Mouse (Mus musculus) forebrain, embryonic 10.5 days (tissue): Measurements from ENCODE around the gene Snx17. TPM values are rescaled to one million over a fixed set of nuclear protein-coding genes. Genes with fewer than 3 reads are reported as not detected.
A peak's percentile ranks its signal among the peaks of the same experiment; 100 is the strongest.

Experiments used
- DNase-seq: peaks from one replicate; pipeline ENCODE4 v3.0.0-alpha.2; 2017; ENCODE audit warnings: low spot score; ENCODE audit errors: extremely low spot score
- H3K27ac ChIP-seq: fragments of 300-500 bp; sonication (generic); 2 replicates; pipeline ENCODE4 v1.5.1; 2016; ENCODE audit warnings: mild to moderate bottlenecking
- H3K27me3 ChIP-seq: fragments of 300-500 bp; sonication (generic); 2 replicates; pipeline ENCODE4 v1.6.1; 2016; ENCODE audit warnings: mild to moderate bottlenecking; ENCODE audit not compliant: poor library complexity, severe bottlenecking
- H3K36me3 ChIP-seq: fragments of 300-500 bp; sonication (generic); replicated peaks from 2 replicates; pipeline ENCODE4 v1.6.1; 2016; ENCODE audit warnings: mild to moderate bottlenecking, moderate library complexity
- H3K4me1 ChIP-seq: fragments of 300-500 bp; sonication (generic); 2 replicates; pipeline ENCODE4 v1.6.1; 2016
- H3K4me3 ChIP-seq: fragments of 300-500 bp; sonication (generic); 2 replicates; pipeline ENCODE4 v1.5.1; 2016; ENCODE audit warnings: mild to moderate bottlenecking, moderate library complexity
- H3K9me3 ChIP-seq: fragments of 300-500 bp; sonication (generic); 2 replicates; pipeline ENCODE4 v1.6.1; 2016; ENCODE audit warnings: mild to moderate bottlenecking, moderate library complexity
- WGBS: fragments of 180-500 bp; shearing (Covaris S2); methylation state at CpG from one replicate; pipeline ENCODE4 v1.1.7; 2016; 5-methylcytosine and 5-hydroxymethylcytosine counted together
- polyA plus RNA-seq: library from polyadenylated mRNA; unstranded; fragments of >200 nt; fragmentation: Nextera tagmentation; extraction: Ambion mirVana; gene quantifications from 2 replicates; pipeline ENCODE4 v1.2.1, GENCODE M21; 2016

Gene Snx17
- polyA plus RNA-seq, 1 experiment from 2014 or later, result 132 TPM

DNA sequence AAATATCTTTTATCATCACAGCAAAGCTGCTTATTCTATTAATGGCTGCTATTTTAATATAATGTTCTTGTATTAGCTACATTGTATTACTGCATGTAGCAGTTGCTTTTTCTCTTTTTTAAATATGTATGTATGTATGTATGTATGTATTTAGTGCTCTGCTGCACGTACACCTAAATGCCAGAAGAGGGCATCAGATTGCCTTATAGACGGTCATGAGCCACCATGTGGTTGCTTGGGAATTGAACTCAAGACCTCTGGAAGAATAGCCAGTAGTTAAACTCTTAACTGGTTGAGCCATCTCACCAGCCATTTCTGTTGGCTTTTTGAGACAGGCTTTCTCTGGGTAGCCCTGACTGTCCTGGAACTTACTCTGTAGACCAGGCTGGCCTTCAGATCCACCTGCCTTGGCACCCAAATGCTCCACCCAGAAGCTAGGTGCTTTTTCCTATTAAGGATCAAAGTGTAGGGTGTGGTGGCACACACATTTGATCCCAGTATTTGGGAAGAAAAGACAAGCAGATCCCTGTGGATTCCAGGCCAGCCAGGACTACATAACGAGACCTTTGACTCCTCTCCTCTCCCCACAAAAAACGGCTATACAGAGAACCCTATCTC, 4.7 kb upstream of the Snx17 start:
- DNase-seq, result no peak

DNA sequence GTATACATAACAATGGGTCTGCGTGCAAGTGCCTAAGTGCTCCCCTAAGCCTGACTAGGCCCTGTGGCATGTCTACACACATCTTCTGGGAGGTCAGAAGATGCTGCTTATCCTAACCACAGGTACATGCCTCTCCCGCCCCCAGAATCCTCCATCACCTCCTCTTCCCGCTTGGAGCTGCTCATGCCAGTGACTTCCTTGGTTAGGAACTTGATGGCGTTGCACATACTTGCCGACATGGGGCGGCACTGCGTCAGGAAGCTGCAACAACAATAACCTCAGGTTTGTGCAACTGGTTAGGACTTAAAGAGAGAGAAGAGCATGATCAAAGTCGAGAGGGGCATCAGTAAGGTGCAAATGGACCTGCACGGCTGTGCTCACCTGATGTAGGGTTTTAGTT, 2.8 kb upstream of the Snx17 start:
- Histone ChIP-seq H3K27me3 (no peaks in the 10 kb centered on the region), H3K4me1 (peaks cover 25% of the 10 kb centered on the region), H3K36me3 (peaks cover 61% of the 10 kb centered on the region), H3K9me3 (no peaks in the 10 kb centered on the region), H3K4me3 (no peak overlapping the region), H3K27ac (no peak overlapping the region)
- 90% methylated on average over 9 of the region's 9 CpGs for WGBS
- DNase-seq, result no peak

More for the DNA sequence above, 4.7 kb upstream of the Snx17 start:
- Histone ChIP-seq H3K4me1 (peaks cover 14% of the 10 kb centered on the region), H3K27me3 (no peaks in the 10 kb centered on the region), H3K9me3 (no peaks in the 10 kb centered on the region), H3K4me3 (no peak overlapping the region), H3K27ac (no peak overlapping the region), H3K36me3 (peaks cover 51% of the 10 kb centered on the region)
- 83% methylated on average over 4 of the region's 4 CpGs for whole genome bisulfite sequencing

GRCm38 (mm10) chr5:31192045-31192938, 735 bp upstream of the Snx17 start:
- H3K27me3 ChIP-seq, result no peaks in the 10 kb centered on the region
- H3K9me3 ChIP-seq, result no peaks in the 10 kb centered on the region
- peak overlapping the region; percentile 87 for H3K27ac ChIP-seq
- H3K36me3 ChIP-seq, result peaks cover 73% of the 10 kb centered on the region
- peak overlapping the region; percentile 73 for H3K4me3 ChIP-seq
- no peak for DNase-seq
- H3K4me1 ChIP-seq, result peaks cover 25% of the 10 kb centered on the region
- WGBS, result 16% methylated on average over 42 of the region's 42 CpGs

- Histone ChIP-seq H3K4me3 (peak overlapping the region; percentile 73), H3K4me1 (peaks cover 25% of the 10 kb centered on the region), H3K36me3 (peaks cover 73% of the 10 kb centered on the region), H3K27ac (peak overlapping the region; percentile 87), H3K27me3 (no peaks in the 10 kb centered on the region), H3K9me3 (no peaks in the 10 kb centered on the region)
- 15% methylated on average over 25 of the region's 25 CpGs for WGBS
- no peak for DNase-seq
These were observed 729 bp downstream of the Snx17 start for GRCm38 (mm10) chr5:31193631-31194281.

GRCm38 (mm10) chr5:31194486-31195485, 1.8 kb downstream of the Snx17 start:
- no peak for DNase-seq
- Histone ChIP-seq H3K36me3 (peaks cover 74% of the 10 kb centered on the region), H3K4me3 (peak overlapping the region; percentile 73), H3K27ac (no peak overlapping the region), H3K27me3 (no peaks in the 10 kb centered on the region), H3K4me1 (peaks cover 25% of the 10 kb centered on the region), H3K9me3 (no peaks in the 10 kb centered on the region)
- WGBS, result 93% methylated on average over 16 of the region's 16 CpGs

- H3K4me3 ChIP-seq, result no peak overlapping the region
- WGBS, result 89% methylated on average over 4 of the region's 4 CpGs
- DNase-seq, result no peak
- H3K36me3 ChIP-seq, result peaks cover 74% of the 10 kb centered on the region
- peaks cover 6% of the 10 kb centered on the region for H3K9me3 ChIP-seq
- H3K27me3 ChIP-seq, result no peaks in the 10 kb centered on the region
- peaks cover 31% of the 10 kb centered on the region for H3K4me1 ChIP-seq
- no peak overlapping the region for H3K27ac ChIP-seq
These were observed 2.6 kb downstream of the Snx17 start for GRCm38 (mm10) chr5:31195671-31196070.

DNA sequence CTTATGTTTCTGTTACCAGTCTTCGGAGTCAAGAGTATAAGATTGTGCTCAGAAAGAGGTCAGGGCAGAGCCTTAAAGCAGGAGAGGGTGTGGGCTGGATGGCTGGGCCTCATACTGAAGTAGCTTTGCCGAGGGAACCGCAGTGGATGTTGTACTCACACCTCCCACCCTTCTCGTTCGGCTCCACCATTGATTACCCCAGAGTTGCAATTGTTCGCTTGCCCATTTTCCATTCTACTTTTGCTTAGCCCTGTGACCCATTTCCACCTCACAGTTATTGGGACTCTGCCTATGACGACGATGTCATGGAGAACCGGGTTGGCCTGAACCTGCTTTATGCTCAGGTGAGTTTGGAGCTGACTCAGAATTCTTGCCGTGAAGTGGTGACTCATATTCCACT, 3.2 kb downstream of the Snx17 start:
- Histone ChIP-seq H3K27ac (no peak overlapping the region), H3K36me3 (peaks cover 70% of the 10 kb centered on the region), H3K4me1 (peaks cover 36% of the 10 kb centered on the region), H3K9me3 (peaks cover 6% of the 10 kb centered on the region), H3K27me3 (no peaks in the 10 kb centered on the region), H3K4me3 (no peak overlapping the region)
- 96% methylated on average over 10 of the region's 10 CpGs for WGBS
- DNase-seq, result no peak

DNA sequence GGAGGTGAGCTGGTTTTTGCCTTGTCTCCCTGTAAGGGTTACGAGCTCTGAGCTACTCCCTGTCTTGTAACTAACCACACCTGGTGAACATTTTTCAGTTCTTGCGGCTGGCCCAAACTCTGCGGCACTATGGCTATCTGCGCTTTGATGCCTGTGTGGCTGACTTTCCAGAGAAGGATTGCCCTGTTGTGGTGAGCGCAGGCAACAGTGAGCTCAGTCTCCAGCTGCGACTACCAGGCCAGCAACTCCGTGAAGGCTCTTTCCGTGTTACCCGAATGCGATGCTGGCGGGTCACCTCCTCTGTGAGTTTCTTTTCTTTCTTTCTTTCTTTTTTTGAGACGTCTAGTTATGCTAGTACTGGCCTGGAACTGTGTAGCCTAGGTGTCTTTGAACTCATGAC, 4.0 kb downstream of the Snx17 start:
- Histone ChIP-seq H3K27ac (no peak overlapping the region), H3K4me3 (no peak overlapping the region), H3K36me3 (peaks cover 66% of the 10 kb centered on the region), H3K4me1 (peaks cover 31% of the 10 kb centered on the region), H3K9me3 (peaks cover 6% of the 10 kb centered on the region), H3K27me3 (no peaks in the 10 kb centered on the region)
- DNase-seq, result no peak
- WGBS, result 93% methylated on average over 12 of the region's 12 CpGs

DNA sequence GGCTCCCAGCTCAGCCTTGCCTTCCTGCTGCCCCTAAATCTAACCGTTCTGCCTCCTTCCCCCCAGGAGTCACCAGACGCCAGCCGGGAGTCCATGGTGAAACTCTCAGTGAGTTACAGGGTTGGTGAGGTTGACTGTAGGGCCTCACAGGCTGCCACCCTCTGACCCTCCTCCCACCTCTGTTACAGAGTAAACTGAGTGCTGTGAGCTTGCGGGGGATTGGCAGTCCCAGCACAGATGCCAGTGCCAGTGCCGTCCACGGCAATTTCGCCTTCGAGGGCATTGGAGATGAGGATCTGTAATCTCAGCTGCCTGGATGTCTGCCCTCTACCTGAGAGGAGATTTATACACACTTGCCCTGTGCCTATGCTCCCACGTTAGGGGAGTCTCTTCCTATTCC, 5.1 kb downstream of the Snx17 start:
- H3K27me3 ChIP-seq, result no peaks in the 10 kb centered on the region
- peaks cover 75% of the 10 kb centered on the region for H3K36me3 ChIP-seq
- WGBS, result 89% methylated on average over 9 of the region's 9 CpGs
- H3K4me1 ChIP-seq, result peaks cover 35% of the 10 kb centered on the region
- H3K27ac ChIP-seq, result no peak overlapping the region
- peaks cover 6% of the 10 kb centered on the region for H3K9me3 ChIP-seq
- 0 out of 2 replicates have a peak overlapping the region, but pooled peaks have one; percentile 1 for H3K4me3 ChIP-seq
- no peak for DNase-seq

DNA sequence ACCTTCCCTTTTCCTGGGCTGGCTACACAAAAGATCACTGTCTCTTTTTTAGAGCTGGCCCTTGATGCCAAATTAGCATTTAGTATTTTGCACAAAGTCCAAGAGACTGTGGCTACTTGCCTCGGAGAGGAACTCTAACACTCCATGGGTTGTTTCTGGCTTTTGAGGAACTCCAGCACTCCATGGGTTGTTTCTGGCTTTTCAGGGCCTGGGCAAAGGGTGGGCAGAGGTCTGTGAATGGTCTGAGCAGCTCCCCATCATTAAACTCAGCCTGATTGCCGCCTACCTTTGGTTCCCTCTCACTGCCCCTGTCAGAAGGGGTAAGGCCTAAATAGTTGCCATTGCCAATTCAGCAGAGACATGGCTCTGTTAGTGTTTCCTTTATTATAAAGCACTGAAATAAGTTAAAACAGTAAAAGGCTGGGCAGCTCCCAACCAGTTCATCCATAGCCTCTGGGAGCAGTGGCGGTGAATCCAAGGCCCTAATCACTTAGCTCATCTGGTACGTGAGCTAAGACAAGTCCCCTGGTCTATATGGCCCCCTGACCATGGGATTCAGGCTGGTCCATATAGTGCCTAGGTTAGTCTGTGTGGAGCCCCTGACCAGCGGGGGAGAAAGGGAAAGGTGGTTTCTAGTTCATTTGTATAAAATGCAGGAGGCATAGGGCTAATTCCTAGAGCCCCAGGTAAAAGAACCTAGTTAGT, 5.7 kb downstream of the Snx17 start:
- Histone ChIP-seq H3K4me1 (peaks cover 33% of the 10 kb centered on the region), H3K9me3 (peaks cover 6% of the 10 kb centered on the region), H3K36me3 (peaks cover 81% of the 10 kb centered on the region), H3K27ac (no peak overlapping the region), H3K27me3 (no peaks in the 10 kb centered on the region), H3K4me3 (0 out of 2 replicates have a peak overlapping the region, but pooled peaks have one; percentile 1)
- 87% methylated on average over 5 of the region's 5 CpGs for WGBS
- no peak for DNase-seq

DNA sequence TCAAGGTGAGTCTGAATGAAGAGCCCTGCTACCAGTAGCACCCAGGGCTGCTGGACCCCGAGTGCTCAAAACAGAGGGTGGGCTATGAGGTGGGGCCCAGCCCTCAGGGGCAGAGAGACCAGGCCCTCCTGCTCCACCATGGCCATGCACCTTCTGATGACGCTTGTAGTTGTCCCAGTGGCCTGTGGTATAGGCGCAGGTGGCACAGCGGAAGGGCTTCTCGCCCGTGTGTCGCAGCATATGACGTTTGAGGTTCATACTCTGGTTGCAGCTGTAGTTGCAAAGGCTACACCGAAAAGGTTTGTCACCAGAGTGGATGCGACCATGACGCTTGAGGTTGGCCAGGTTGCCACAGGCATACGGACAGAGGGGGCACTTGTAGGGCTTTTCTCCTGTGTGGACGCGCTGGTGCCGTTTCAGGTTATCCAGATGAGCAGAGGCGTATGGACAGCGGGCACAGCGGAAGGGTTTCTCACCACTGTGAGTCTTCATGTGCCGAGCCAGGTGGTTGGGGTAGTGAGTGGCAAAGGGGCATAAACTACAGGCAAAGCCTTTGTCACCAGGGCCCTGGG, 6.4 kb downstream of the Snx17 start:
- H3K36me3 ChIP-seq, result peaks cover 85% of the 10 kb centered on the region
- no peaks in the 10 kb centered on the region for H3K27me3 ChIP-seq
- H3K9me3 ChIP-seq, result peaks cover 6% of the 10 kb centered on the region
- WGBS, result 95% methylated on average over 19 of the region's 19 CpGs
- DNase-seq, result no peak
- peaks cover 27% of the 10 kb centered on the region for H3K4me1 ChIP-seq
- H3K27ac ChIP-seq, result no peak overlapping the region
- H3K4me3 ChIP-seq, result peak overlapping the region; percentile 85; the same call in 1 of the 2 replicates
